Mouse (Mus musculus) spleen, adult 2 months (tissue): ENCODE measurements around the gene Zfyve9.

ENCODE experiments used
- CTCF ChIP-seq: fragments of 200-500 bp; IDR thresholded peaks from 2 replicates; pipeline ENCODE4 v1.5.1; 2011; ENCODE audit warnings: mild to moderate bottlenecking, inconsistent platforms; ENCODE audit not compliant: insufficient read depth, insufficient read length, insufficient replicate concordance; ENCODE audit errors: extremely low read depth
- POLR2A ChIP-seq: fragments of 200-500 bp; IDR thresholded peaks from 2 replicates; pipeline ENCODE4 v1.6.1; 2011; ENCODE audit warnings: low read depth, low read length, inconsistent platforms

DNA sequence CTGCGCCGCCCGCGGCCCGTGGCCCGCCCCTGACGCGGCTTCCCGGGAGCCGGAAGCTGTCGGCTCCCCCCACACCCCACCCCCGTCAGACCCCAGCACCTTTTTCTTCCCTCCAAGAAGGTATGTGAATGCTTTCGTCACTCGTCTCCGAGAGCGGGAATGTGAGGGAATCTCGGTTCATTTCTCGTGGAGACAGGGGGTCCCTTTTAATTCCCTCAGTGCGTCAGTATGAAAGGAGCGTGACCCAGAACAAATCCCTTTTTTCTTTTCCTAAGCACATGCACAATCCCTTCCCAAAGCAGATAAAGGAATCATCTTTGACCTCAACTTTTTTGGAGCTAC, 237 bp upstream of the Zfyve9 start:
- TF ChIP-seq CTCF (no peak), POLR2A (no peak)
